Mouse (Mus musculus) liver, embryonic 15.5 days (tissue): Measurements from ENCODE around the gene Tdp1. TPM values are rescaled to one million over a fixed set of nuclear protein-coding genes. Genes with fewer than 3 reads are reported as not detected.

ENCODE experiments used
- ATAC-seq: fragments of 200-750 bp; cut with Nextera tagmentation; 2 replicates; pipeline ENCODE4 v1.8.0; 2017; ENCODE audit warnings: moderate number of reproducible peaks, mild to moderate bottlenecking, moderate library complexity; ENCODE audit not compliant: insufficient read depth
- H3K27ac ChIP-seq: fragments of 300-500 bp; sonication (generic); replicated peaks from 2 replicates; pipeline ENCODE4 v1.5.1; 2015; ENCODE audit warnings: mild to moderate bottlenecking, inconsistent platforms
- H3K27me3 ChIP-seq: fragments of 300-500 bp; sonication (generic); 2 replicates; pipeline ENCODE4 v1.6.1; 2015; ENCODE audit warnings: mild to moderate bottlenecking, inconsistent platforms
- H3K36me3 ChIP-seq: fragments of 300-500 bp; sonication (generic); replicated peaks from 2 replicates; pipeline ENCODE4 v1.6.1; 2015; ENCODE audit warnings: moderate library complexity, mild to moderate bottlenecking, inconsistent platforms
- H3K4me1 ChIP-seq: fragments of 300-500 bp; sonication (generic); replicated peaks from 2 replicates; pipeline ENCODE4 v1.6.1; 2015; ENCODE audit warnings: inconsistent platforms
- H3K4me2 ChIP-seq: fragments of 300-500 bp; sonication (generic); 2 replicates; pipeline ENCODE4 v1.6.1; 2015; ENCODE audit warnings: moderate library complexity, mild to moderate bottlenecking, inconsistent platforms
- H3K4me3 ChIP-seq: fragments of 300-500 bp; sonication (generic); replicated peaks from 2 replicates; pipeline ENCODE4 v1.5.1; 2015; ENCODE audit warnings: mild to moderate bottlenecking, inconsistent platforms
- H3K9ac ChIP-seq: fragments of 300-500 bp; sonication (generic); 2 replicates; pipeline ENCODE4 v1.6.1; 2015; ENCODE audit warnings: moderate library complexity, mild to moderate bottlenecking, inconsistent platforms
- H3K9me3 ChIP-seq: fragments of 300-500 bp; sonication (generic); replicated peaks from 2 replicates; pipeline ENCODE4 v1.6.1; 2016; ENCODE audit warnings: inconsistent platforms
- WGBS: fragments of 180-500 bp; shearing (Covaris S2); methylation state at CpG from one replicate; pipeline ENCODE4 v1.1.7; 2015; ENCODE audit warnings: mixed read lengths; ENCODE audit not compliant: insufficient replicate concordance; 5-methylcytosine and 5-hydroxymethylcytosine counted together
- microRNA-seq: library from miRNA; unstranded; fragments of <30 nt; microRNA quantifications from one replicate; pipeline ENCODE4, GENCODE M21; 2016
- polyA plus RNA-seq: library from polyadenylated mRNA; unstranded; fragments of >200 nt; fragmentation: Nextera tagmentation; extraction: Ambion mirVana; gene quantifications from 2 replicates; pipeline ENCODE4 v1.2.1, GENCODE M21; 2015

The Tdp1 gene
- polyA plus RNA-seq, 1 experiment from 2014 or later = 23.3 TPM

GRCm38 (mm10) chr12:100002914-100003587 lies 118.7 kb downstream of the Tdp1 start:
- no peak for ATAC-seq
- 47% methylated on average over 8 of the region's 8 CpGs for WGBS
- no peak overlapping the region for H3K4me2 ChIP-seq
- no peaks in the 10 kb centered on the region for H3K9me3 ChIP-seq
- no peak overlapping the region for H3K9ac ChIP-seq
- H3K27ac ChIP-seq = no peak overlapping the region
- H3K27me3 ChIP-seq = no peaks in the 10 kb centered on the region
- no peaks in the 10 kb centered on the region for H3K36me3 ChIP-seq
- no peak overlapping the region for H3K4me3 ChIP-seq
- no peaks in the 10 kb centered on the region for H3K4me1 ChIP-seq

Small RNAs within 50 kb of the gene (microRNA-seq; reads per million reads assigned to microRNA genes)
- gene Gm23291 = not detected

Other genes with a start within 250 kb of the Tdp1 start
- gene Efcab11, start 78 bp upstream of the Tdp1 start, polyA plus RNA-seq = 4.4 and 5.4 TPM in 2 replicates
- 0.79 and 1.0 TPM in 2 replicates for gene Kcnk13, start 80.0 kb downstream of the Tdp1 start, polyA plus RNA-seq
- gene Psmc1, start 225.6 kb downstream of the Tdp1 start, polyA plus RNA-seq = 121 and 131 TPM in 2 replicates